Mouse (Mus musculus) C2C12 (cell line): ENCODE data around the gene Cyp2c50.
"Not testable (repeated sequence)": the region's sequence is repeated elsewhere in the genome, so short reads cannot be mapped to it uniquely, and the experiment has no call there.

Experiments used
- CEBPB ChIP-seq: IDR thresholded peaks from one replicate; pipeline ENCODE4 v1.6.1; 2011; ENCODE audit warnings: low read depth, mild to moderate bottlenecking, control low read depth, moderate library complexity
- CTCF ChIP-seq: IDR thresholded peaks from one replicate; pipeline ENCODE4 v1.5.1; 2011; ENCODE audit not compliant: control insufficient read depth, insufficient read depth, insufficient read length
- MAX ChIP-seq: IDR thresholded peaks from one replicate; pipeline ENCODE4 v1.6.1; 2011; ENCODE audit warnings: mild to moderate bottlenecking, control low read depth
- MYOD1 ChIP-seq: IDR thresholded peaks from one replicate; pipeline ENCODE4 v1.6.1; 2011; ENCODE audit warnings: low read depth; ENCODE audit not compliant: control insufficient read depth, insufficient read length
- MYOG ChIP-seq: IDR thresholded peaks from one replicate; pipeline ENCODE4 v1.6.1; 2011; ENCODE audit not compliant: control insufficient read depth, insufficient read length; ENCODE audit errors: extremely low read depth
- USF1 ChIP-seq: IDR thresholded peaks from one replicate; pipeline ENCODE4 v1.6.1; 2011; ENCODE audit warnings: low read depth, mild to moderate bottlenecking, control low read depth, moderate library complexity

DNA sequence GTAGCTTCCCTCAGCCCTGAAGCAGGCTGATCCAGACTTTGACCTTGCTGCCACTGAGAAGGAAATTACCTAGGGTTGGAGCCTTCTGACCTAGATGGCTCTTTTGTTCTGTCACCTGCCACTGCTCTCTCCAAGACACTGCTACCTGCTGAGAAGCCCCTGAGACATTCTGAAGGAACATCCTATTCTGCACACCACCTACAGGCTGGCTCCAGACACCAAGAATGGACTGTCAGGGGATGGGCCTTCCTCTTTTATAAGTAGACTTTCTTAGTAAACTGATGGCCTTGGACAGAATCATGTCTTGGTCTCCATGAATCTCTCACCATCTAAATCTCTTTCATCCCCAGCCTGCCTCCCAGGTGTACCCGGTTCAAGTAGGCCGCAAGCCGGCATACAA is 35.7 kb downstream of the Cyp2c50 start:
- TF ChIP-seq CTCF, CEBPB, MYOG, USF1, MAX, MYOD1: not testable (repeated sequence)
